Mouse (Mus musculus) frontal cortex, postnatal 36 days (tissue): ENCODE measurements around the gene Pja2.
"Not testable (repeated sequence)": the region's sequence is repeated elsewhere in the genome, so short reads cannot be mapped to it uniquely, and the experiment has no call there.

Experiments
- DNase-seq, 2 experiments: peaks; one replicate each; pipeline ENCODE4 v3.0.0; 2022; ENCODE audit warnings: low spot score in 2 of 2

Pja2 gene

DNA sequence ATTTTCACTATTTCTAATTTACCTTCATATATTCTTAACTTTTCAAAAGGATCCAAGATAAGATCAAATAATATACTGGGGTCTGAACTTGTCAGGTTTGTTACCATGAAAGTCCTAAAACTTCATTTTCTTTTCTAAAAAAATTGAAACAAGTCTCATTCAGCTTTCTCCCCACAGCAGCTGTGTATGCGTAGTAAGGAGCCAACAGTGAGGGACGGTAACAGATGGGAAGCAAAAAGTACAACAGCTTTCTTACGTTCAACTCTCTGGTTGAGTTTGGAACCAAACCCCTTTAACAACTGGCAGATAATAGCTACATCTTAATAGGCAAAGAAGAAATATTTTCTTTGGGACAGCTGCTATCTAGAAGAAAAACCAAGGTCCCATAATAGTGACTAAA, 50.3 kb downstream of the Pja2 start:
- not testable (repeated sequence) for DNase-seq

DNA sequence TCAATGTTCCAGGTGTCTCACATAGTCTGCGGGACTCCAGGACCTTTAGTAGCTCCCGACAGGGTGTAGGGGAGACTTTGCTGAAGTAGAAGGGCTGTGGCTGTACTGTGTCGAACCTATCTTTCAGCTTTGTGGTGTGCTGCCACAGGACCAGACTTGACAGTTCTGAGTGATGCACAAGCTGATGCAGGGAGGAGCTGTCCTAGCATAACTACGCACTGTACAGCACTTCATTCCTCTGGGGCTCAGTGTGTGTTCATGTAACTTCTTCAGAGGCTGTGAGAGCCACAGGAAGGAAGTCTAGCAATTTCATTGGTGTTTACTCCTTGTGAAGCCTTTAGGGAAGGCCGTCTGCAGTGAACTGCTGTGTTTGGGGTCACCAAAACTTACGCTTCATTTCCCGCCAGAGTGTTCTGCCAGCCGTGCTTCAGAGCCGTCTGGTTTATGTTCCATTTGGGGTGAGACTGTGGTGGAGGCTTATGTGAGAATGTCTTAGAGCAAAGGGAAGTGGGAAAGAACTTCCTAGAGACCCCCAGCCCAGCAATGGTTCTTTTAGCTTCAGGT, 54.0 kb downstream of the Pja2 start:
- no peak for DNase-seq

DNA sequence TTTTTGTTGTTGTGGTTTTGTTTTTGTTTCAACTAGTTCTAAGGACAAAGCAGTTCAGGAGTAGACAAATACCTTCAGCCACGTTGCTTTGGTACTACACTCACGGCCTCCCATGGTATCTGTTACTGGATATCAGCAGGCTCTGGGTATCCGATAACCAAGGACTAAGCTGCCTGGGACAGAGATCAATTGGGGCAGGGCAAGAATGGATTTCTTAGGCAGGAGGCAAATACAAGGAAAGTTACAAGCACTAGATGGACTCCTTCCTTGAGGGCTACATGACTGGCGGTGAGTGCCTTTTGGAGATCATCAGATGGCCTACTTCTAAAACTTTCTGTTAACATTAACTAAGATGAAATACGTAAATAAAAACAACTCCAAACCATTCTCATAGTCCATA, 55.0 kb downstream of the Pja2 start:
- DNase-seq = no peak

DNA sequence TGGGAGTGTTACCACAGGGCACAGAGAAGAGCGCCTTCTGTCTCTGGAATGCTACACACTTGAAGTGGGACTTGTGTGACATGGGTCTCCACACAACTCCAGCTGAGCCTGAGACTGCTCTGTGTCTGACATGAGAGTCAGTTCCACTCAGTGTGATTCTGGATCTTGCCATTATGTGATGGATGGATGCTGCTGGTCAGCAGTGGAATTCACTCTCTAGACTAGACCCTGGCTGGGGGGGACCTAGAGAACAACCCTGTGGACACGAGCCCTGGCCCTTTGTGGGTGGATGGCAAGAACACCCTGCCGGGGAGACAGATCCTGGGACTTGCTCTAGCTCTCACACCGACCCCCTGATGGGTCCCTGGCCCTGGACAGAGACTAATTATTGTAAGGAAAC, 56.5 kb downstream of the Pja2 start:
- no peak for DNase-seq

DNA sequence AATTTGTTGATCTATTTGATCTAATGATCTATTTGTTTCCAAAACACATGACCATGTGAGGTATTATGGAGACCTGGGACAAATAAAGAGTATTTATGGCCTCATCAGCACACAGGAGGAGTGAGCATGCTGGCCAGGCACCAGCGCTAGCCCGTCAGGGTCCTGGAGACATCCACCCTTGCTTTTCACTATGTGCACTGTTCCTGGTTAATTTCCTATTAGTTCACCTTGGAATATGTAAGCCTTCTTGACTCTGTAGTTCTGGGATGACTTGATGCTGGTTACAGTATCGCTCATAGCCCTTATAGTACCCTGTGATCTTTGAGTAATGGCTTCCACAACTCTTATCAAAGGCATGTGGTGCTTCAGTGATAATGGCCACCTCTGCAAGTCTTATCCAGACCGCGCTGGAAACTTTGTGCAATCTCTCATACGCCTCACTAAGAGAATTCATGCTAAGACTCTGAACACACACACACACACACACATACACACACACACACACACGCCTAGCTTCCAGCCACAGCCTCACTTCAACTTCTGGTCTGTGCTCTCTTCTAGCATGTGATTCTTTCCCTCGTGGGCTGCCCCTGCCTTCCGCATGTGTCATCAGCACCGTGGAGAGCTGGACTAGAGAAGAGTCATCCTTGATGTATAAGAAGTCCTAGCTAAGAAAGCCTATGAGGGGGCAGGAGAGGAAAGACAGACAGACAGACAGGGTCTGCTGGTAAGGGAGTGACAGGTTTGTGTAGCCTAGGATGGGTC, 57.2 kb downstream of the Pja2 start:
- DNase-seq = no peak

DNA sequence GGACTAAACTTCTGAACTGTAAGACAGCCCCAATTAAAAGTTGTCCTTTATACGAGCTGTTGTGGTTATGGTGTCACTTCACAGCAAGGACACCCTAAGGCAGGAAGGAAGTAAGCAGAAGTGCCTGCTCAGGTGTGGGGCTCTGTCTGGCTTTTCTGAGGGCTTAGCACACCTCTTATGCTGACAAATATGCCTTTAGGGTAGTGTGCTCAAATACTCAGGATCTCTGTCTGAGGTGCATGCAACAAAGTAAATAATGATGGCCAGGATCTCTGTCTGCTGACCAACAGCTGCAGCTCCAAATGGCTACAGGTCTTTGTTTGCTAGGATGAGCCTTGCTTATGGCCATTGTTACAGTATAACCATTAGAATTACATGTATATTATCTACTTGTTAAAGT, 71.1 kb downstream of the Pja2 start:
- DNase-seq = no peak

DNA sequence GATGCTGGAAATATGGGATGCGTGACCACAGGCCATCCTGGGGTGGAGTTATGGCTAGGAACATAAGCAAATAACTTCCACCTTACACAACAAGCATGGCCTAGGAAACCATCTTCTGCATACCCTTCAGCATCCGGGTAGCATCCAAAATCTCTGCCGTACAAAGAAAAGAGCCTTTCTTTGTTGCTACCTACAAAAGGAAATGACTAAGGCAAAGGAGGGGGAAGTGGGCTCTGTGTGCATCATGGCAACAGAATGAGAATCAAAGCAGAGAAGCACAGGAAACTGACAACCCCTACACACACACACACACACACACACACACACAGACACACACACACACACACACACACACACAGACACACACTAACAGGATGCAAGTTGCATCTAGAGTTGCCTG, 83.5 kb downstream of the Pja2 start:
- no peak for DNase-seq

DNA sequence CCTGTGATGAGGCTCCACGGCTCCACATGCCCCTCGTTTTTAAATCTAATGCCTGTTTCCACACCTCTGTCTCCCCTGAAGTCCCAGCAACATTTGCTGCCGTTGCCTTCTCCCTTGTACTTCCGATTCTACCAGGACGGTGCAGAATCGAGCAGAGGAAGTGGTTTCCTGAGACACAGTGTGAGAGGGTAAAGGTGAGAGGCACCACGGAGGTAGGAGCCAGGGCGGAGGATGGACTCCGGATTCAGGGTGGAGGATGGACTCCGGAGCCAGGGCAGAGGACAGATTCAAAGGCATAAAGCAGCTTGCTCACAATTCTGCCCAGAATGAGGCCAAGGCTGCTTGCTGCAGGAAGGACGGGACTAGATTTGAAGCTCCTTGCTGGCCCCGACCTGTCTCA, 88.8 kb downstream of the Pja2 start:
- DNase-seq = no peak

DNA sequence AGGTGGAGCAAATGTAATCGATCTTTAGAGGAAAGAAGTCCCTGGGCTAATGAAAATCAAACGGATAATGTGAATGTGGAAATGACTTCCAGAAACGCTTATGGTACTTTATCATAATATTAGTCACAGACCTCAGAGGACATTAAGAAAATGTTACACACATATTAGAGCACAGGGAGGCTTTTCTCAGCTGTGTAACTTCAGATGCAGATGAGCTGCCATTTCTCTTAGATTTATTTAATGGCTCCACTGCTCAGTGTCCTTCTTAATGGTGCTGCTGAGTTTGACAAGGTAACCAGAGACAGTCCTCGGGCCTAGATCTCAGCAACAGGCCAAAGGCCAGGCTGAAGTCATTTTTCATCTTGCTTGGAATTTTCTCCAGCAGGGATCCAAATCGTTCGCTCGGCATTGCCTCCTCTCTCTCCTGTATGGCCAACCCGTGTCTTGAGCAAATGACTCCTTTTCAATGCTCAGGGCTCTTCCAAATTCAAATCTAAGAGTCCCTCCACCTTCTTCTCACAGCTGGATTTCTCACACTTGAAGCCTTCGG, 89.3 kb downstream of the Pja2 start:
- DNase-seq = no peak

DNA sequence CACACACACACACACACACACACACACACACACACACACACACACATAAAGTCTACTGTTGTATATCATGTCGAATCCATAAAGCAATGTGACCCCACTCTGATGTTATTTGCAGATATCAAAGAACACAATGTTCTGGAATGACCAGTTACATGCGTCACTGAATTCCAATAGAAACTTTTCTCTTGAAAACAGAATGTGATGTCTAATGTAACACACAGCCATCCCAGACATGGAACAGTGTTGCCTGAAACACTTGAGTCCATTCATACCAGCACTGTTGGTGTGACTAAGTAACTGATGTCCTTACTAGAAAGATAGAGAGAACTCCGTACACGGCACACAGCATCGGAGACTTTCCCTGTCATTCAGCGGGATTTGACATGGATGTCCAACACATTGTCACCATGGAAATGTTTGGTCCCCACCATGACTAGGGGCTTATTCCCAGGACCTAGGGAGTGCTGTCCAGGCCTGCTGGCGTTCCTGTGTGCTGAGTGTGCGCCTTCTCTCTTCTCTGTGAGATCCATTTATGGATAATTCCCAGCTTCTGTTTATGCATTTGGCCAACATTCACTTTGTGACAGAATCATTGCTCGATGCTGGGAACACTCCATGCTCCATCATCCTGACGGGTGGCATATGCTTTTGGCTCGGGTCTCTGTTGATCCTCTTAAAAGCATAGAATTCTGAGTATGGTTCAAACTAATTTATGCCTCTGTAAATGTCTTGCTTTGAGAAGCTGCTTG, 90.0 kb downstream of the Pja2 start:
- no peak for DNase-seq

DNA sequence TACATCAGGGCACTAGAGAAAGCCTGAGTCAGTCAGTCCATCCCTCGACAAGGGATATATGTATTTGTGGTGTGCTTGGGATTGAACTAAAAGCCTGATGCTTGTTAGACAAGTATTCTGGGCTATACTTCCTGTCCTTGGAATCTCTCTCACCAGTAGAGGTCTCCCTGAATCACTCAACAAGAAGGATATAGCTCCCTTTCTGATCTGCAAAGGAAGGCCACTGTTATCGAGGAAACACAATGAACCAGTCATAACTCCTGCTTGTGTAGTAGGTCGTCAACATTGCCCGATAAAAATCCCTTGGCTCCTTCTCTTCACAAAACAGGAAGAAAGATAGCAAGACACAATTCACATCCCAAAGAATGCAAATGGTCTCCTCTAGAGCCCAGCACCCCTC, 99.6 kb downstream of the Pja2 start:
- no peak for DNase-seq

DNA sequence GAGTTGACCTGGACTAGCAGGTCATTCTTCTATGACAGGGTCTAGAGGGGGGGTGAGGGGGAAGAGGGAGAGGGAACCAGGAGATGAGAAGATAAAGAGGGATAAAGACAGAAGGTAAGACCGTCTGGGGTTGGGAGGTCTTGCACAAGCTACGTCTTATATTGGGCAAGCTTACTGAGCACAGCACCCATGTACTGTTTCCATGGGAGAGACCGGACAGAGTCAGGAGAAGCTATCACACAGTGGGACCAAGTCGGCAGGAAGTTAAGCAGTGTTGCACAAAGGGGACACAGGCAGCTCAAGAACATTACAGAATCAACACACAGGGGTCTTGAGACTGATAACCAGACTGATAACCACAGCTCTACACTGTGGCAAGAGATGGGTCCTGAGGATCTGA, 100.1 kb downstream of the Pja2 start:
- not testable (repeated sequence) for DNase-seq

DNA sequence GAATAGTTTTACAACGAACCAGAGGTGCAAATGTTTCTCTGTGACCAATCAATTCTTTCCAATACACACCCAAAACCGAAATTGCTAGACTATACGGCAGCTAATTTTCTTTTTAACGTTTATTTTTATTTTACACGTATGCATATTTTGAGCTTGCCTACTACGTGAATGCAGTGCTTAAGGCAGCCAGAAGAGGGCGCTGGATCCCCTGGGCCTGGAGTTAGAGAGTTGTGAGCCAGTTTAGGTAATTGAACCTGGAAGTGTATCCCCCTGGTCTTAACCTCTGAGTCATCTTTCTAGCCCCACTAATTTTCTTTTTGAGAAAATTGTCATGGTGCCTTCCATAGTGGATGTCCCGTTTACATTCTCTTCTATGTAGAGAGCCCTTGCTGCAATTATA, 100.5 kb downstream of the Pja2 start:
- DNase-seq = no peak
